Mouse (Mus musculus): ENCODE results near the gene Cdcp2.
"Not testable (repeated sequence)": the region's sequence is repeated elsewhere in the genome, so short reads cannot be mapped to it uniquely, and the experiment has no call there.

Gene Cdcp2

GRCm38 (mm10) chr4:107094484-107095187, 2.1 kb upstream of the Cdcp2 start:
- DNase-seq = no peak

GRCm38 (mm10) chr4:107096043-107096442, 648 bp upstream of the Cdcp2 start:
- DNase-seq = peak; percentile 13

GRCm38 (mm10) chr4:107097871-107098270, 1.2 kb downstream of the Cdcp2 start:
- no peak for DNase-seq

- no peak for DNase-seq
Measured at GRCm38 (mm10) chr4:107098375-107098774, 1.7 kb downstream of the Cdcp2 start.

- no peak for DNase-seq
Measured at GRCm38 (mm10) chr4:107098791-107099525, 2.3 kb downstream of the Cdcp2 start.

GRCm38 (mm10) chr4:107102220-107102619, 5.5 kb downstream of the Cdcp2 start:
- DNase-seq = no peak

GRCm38 (mm10) chr4:107106777-107107176, 10.1 kb downstream of the Cdcp2 start:
- no peak for DNase-seq

- DNase-seq = no peak
Measured at GRCm38 (mm10) chr4:107108291-107108731, 11.6 kb downstream of the Cdcp2 start.

- not testable (repeated sequence) for DNase-seq
Measured at GRCm38 (mm10) chr4:107109181-107109580, 12.5 kb downstream of the Cdcp2 start.

- DNase-seq = no peak
Measured at GRCm38 (mm10) chr4:107114278-107114677, 17.6 kb downstream of the Cdcp2 start.

- no peak for DNase-seq
Measured at GRCm38 (mm10) chr4:107117741-107118385, 21.2 kb downstream of the Cdcp2 start.

GRCm38 (mm10) chr4:107119056-107119455, 22.4 kb downstream of the Cdcp2 start:
- no peak for DNase-seq

GRCm38 (mm10) chr4:107120676-107121075, 24.0 kb downstream of the Cdcp2 start:
- no peak for DNase-seq

GRCm38 (mm10) chr4:107121165-107121943, 24.7 kb downstream of the Cdcp2 start:
- peak; percentile 8 for DNase-seq

GRCm38 (mm10) chr4:107124376-107124775, 27.7 kb downstream of the Cdcp2 start:
- no peak for DNase-seq

GRCm38 (mm10) chr4:107125101-107125500, 28.4 kb downstream of the Cdcp2 start:
- peak; percentile 10 for DNase-seq

GRCm38 (mm10) chr4:107126389-107126788, 29.7 kb downstream of the Cdcp2 start:
- no peak for DNase-seq

- DNase-seq = no peak
Measured at GRCm38 (mm10) chr4:107126891-107127524, 30.3 kb downstream of the Cdcp2 start.

GRCm38 (mm10) chr4:107127901-107128669, 31.4 kb downstream of the Cdcp2 start:
- peak; percentile 34 for DNase-seq

GRCm38 (mm10) chr4:107129373-107129772, 32.7 kb downstream of the Cdcp2 start:
- no peak for DNase-seq

GRCm38 (mm10) chr4:107130534-107130933, 33.8 kb downstream of the Cdcp2 start:
- DNase-seq = no peak

GRCm38 (mm10) chr4:107134891-107135290, 38.2 kb downstream of the Cdcp2 start:
- DNase-seq = no peak
